22 mouse cellular contexts compared by ENCODE assay signal in genomic region chr6:13800071-13800470, GRCm38 (mm10). TPM values are rescaled to one million over a fixed set of nuclear protein-coding genes. Genes with fewer than 3 reads are reported as not detected.
DNase-seq lines count a peak whose midpoint lies in the region; ATAC-seq and TF ChIP-seq lines count a peak whose summit lies in the region.
"Had no signal": no experiment of that assay in that cellular context is flagged by ENCODE, and none has a peak within 500 bp of the region (broad histone marks: within the 10 kb centered on the region; RNA-seq: fewer than 3 reads in every experiment).

No protein-coding gene starts in this region.

- no peak for TF ChIP-seq CTCF in heart, postnatal 0 days (IDR thresholded peaks at IDR 0.05; ENCODE audit: low read depth)
- TF ChIP-seq CTCF in heart, adult 2 months (IDR thresholded peaks at IDR 0.05), result no peak

- no peak overlapping the region for H3K9ac ChIP-seq in embryonic facial prominence, embryonic 14.5 days (ENCODE audit: low read depth, low read length)
- H3K9ac ChIP-seq in heart, postnatal 0 days (replicated peaks; ENCODE audit: low read depth, low read length), result no peak overlapping the region
- H3K9ac ChIP-seq in heart, adult 2 months (ENCODE audit: low read depth, low read length), result no peak overlapping the region
- H3K9ac ChIP-seq: forebrain, embryonic 12.5 days; hindbrain, embryonic 15.5 days had no signal

- no peaks in the 10 kb centered on the region for H3K27me3 ChIP-seq in embryonic facial prominence, embryonic 14.5 days (replicated peaks; ENCODE audit: control insufficient read depth, insufficient read depth, low read length)
- no peaks in the 10 kb centered on the region for H3K27me3 ChIP-seq in embryonic facial prominence, embryonic 10.5 days (replicated peaks; ENCODE audit: low read depth, poor library complexity, severe bottlenecking)
- H3K27me3 ChIP-seq in heart, postnatal 0 days (ENCODE audit: control insufficient read depth, insufficient read depth, low read length), result no peaks in the 10 kb centered on the region
- H3K27me3 ChIP-seq in heart, adult 2 months (ENCODE audit: control insufficient read depth, insufficient read depth, low read length), result no peaks in the 10 kb centered on the region
- H3K27me3 ChIP-seq: forebrain, embryonic 12.5 days; hindbrain, embryonic 15.5 days; Patski had no signal

- no peak overlapping the region for H3K4me2 ChIP-seq in embryonic facial prominence, embryonic 14.5 days (ENCODE audit: low read depth, low read length)
- H3K4me2 ChIP-seq in heart, postnatal 0 days (ENCODE audit: low read depth, low read length), result 0 out of 2 replicates have a peak overlapping the region, but pooled peaks have one; percentile 19
- H3K4me2 ChIP-seq: forebrain, embryonic 12.5 days; heart, embryonic 11.5 days; hindbrain, embryonic 15.5 days had no signal

- H3K4me1 ChIP-seq in embryonic facial prominence, embryonic 14.5 days (ENCODE audit: control insufficient read depth, insufficient read depth, low read length), result no peaks in the 10 kb centered on the region
- no peaks in the 10 kb centered on the region for H3K4me1 ChIP-seq in embryonic facial prominence, embryonic 10.5 days
- H3K4me1 ChIP-seq in heart, postnatal 0 days (ENCODE audit: control insufficient read depth, insufficient read depth), result no peaks in the 10 kb centered on the region
- H3K4me1 ChIP-seq in heart, adult 2 months (ENCODE audit: control insufficient read depth, insufficient read depth, low read length), result no peaks in the 10 kb centered on the region
- H3K4me1 ChIP-seq: forebrain, embryonic 12.5 days; hindbrain, embryonic 10.5 days; hindbrain, embryonic 15.5 days had no signal

- peak; percentile 10 for DNase-seq in embryonic facial prominence, embryonic 14.5 days (ENCODE audit: low spot score)
- DNase-seq in embryonic facial prominence, embryonic 10.5 days (ENCODE audit: low spot score), result no peak
- DNase-seq in heart, postnatal 0 days (ENCODE audit: low spot score), result no peak
- no peak for DNase-seq in heart, adult 2 months
- peak; percentile 8 for DNase-seq in thymus, postnatal 4 days
- DNase-seq in thymus, postnatal 10 days (ENCODE audit: low spot score in 2 of 2), result no peak
- DNase-seq: adrenal gland, postnatal 14 days; cerebellum, adult 18-20 months; cerebellum, adult 9-11 months; cerebellum, postnatal 36 days; gastrocnemius, postnatal 10 days; heart, postnatal 14 days had no signal

- no peaks in the 10 kb centered on the region for H3K9me3 ChIP-seq in embryonic facial prominence, embryonic 14.5 days (ENCODE audit: control insufficient read depth, low read length)
- no peaks in the 10 kb centered on the region for H3K9me3 ChIP-seq in embryonic facial prominence, embryonic 10.5 days
- H3K9me3 ChIP-seq in heart, postnatal 0 days (replicated peaks; ENCODE audit: control insufficient read depth, low read length), result no peaks in the 10 kb centered on the region
- H3K9me3 ChIP-seq: forebrain, embryonic 12.5 days; hindbrain, embryonic 10.5 days; hindbrain, embryonic 15.5 days had no signal

- intact Hi-C loops in heart, adult 2 months (cut with DNase I), result no loop called here

- ATAC-seq in embryonic facial prominence, embryonic 14.5 days (ENCODE audit: low read depth), result no peak
- no peak for ATAC-seq in heart, postnatal 0 days (ENCODE audit: insufficient read depth, low read depth)
- ATAC-seq in cerebellum, adult (ENCODE audit: insufficient number of reproducible peaks, low FRiP score, low TSS enrichment), result no peak
- ATAC-seq: activated CD4-positive, CD25-positive, alpha-beta regulatory T cell, adult 4 months; forebrain, embryonic 16.5 days; intestine, embryonic 16.5 days; Patski had no signal

- TF ChIP-seq EP300 in heart, postnatal 0 days (IDR thresholded peaks at IDR 0.05; ENCODE audit: low read depth), result no peak
- no peak for TF ChIP-seq EP300 in heart, adult 2 months (IDR thresholded peaks at IDR 0.05; ENCODE audit: insufficient read depth, low read depth, low read length)

- H3K79me2 ChIP-seq in heart, adult 2 months (replicated peaks; ENCODE audit: control insufficient read depth, insufficient read depth, low read length), result no peaks in the 10 kb centered on the region

- H3K27ac ChIP-seq in embryonic facial prominence, embryonic 14.5 days (replicated peaks; ENCODE audit: low read depth, low read length), result no peak overlapping the region
- H3K27ac ChIP-seq in embryonic facial prominence, embryonic 10.5 days (replicated peaks), result no peak overlapping the region
- H3K27ac ChIP-seq in heart, postnatal 0 days (ENCODE audit: low read depth), result no peak overlapping the region
- H3K27ac ChIP-seq in heart, adult 2 months, result no peak overlapping the region
- H3K27ac ChIP-seq: forebrain, embryonic 12.5 days; hindbrain, embryonic 10.5 days; hindbrain, embryonic 15.5 days had no signal

- no peak for TF ChIP-seq POLR2A in heart, adult 2 months (IDR thresholded peaks at IDR 0.05; ENCODE audit: insufficient read depth, low read depth, low read length)

- no peaks in the 10 kb centered on the region for H3K36me3 ChIP-seq in embryonic facial prominence, embryonic 14.5 days (ENCODE audit: control insufficient read depth, insufficient read depth, low read length)
- no peaks in the 10 kb centered on the region for H3K36me3 ChIP-seq in embryonic facial prominence, embryonic 10.5 days (replicated peaks)
- no peaks in the 10 kb centered on the region for H3K36me3 ChIP-seq in heart, postnatal 0 days (replicated peaks; ENCODE audit: control insufficient read depth, insufficient read depth, low read length)
- no peaks in the 10 kb centered on the region for H3K36me3 ChIP-seq in heart, adult 2 months (ENCODE audit: control insufficient read depth, insufficient read depth, low read length)
- H3K36me3 ChIP-seq: forebrain, embryonic 12.5 days; hindbrain, embryonic 10.5 days; hindbrain, embryonic 15.5 days had no signal

- no peak overlapping the region for H3K4me3 ChIP-seq in embryonic facial prominence, embryonic 14.5 days (ENCODE audit: low read depth, low read length)
- no peak overlapping the region for H3K4me3 ChIP-seq in embryonic facial prominence, embryonic 10.5 days
- no peak overlapping the region for H3K4me3 ChIP-seq in heart, postnatal 0 days (ENCODE audit: low read depth, low read length)
- no peak overlapping the region for H3K4me3 ChIP-seq in heart, adult 2 months
- H3K4me3 ChIP-seq: forebrain, embryonic 12.5 days; hindbrain, embryonic 10.5 days; hindbrain, embryonic 15.5 days had no signal

- WGBS in embryonic facial prominence, embryonic 14.5 days, result 51% methylated on average over 7 of the region's 7 CpGs
- WGBS in embryonic facial prominence, embryonic 10.5 days, result 73% methylated on average over 7 of the region's 7 CpGs
- 25% methylated on average over 7 of the region's 7 CpGs for WGBS in heart, postnatal 0 days
- 27% methylated on average over 7 of the region's 7 CpGs for WGBS in heart, adult 2 months

RNA-seq across cellular contexts. Expression of gene Gpr85, which starts 39.7 kb away (rescaled TPM):
- polyA plus RNA-seq in embryonic facial prominence, embryonic 14.5 days (2014; fragmentation: Nextera tagmentation; extraction: Ambion mirVana), result 6.1 and 7.4 TPM in 2 replicates
- 4.0 and 4.4 TPM in 2 replicates for polyA plus RNA-seq in embryonic facial prominence, embryonic 10.5 days (2016; fragmentation: Nextera tagmentation; extraction: Ambion mirVana)
- total RNA-seq in heart, postnatal 0 days (2014; rRNA removed; ENCODE audit: low replicate concordance), result not detected in 2 replicates
- polyA plus RNA-seq in heart, postnatal 0 days (2015; fragmentation: Nextera tagmentation; extraction: Ambion mirVana), result 1.1 and 1.3 TPM in 2 replicates
- under 1 TPM; 0.11 to 0.18 TPM for total RNA-seq in heart, adult 2 months (2021)
- 0.18 and 0.41 TPM in 2 replicates for polyA plus RNA-seq in heart, adult 2 months (2012; rRNA removed)
- total RNA-seq: MEL had no signal
- polyA plus RNA-seq: activated CD4-positive, CD25-positive, alpha-beta regulatory T cell, adult 4 months had no signal

Comparison
In these comparisons a context has a peak if more than half of its experiments do, and no peak if none do; other contexts are left out.
1. DNase-seq: peak in embryonic facial prominence, embryonic 14.5 days (single experiment) and thymus, postnatal 4 days (single experiment); none in embryonic facial prominence, embryonic 10.5 days (single experiment), heart, postnatal 0 days (single experiment), heart, adult 2 months (0 of 2) and thymus, postnatal 10 days (0 of 2).